Mouse (Mus musculus) ES-CJ7 (cell line): Measurements from ENCODE around the gene Ugt2a1.
"Not testable (repeated sequence)": the region's sequence is repeated elsewhere in the genome, so short reads cannot be mapped to it uniquely, and the experiment has no call there.

Source experiments
- DNase-seq: peaks from one replicate; pipeline ENCODE4 v3.0.0; 2011; ENCODE audit warnings: low read depth, low spot score

Ugt2a1 gene

DNA sequence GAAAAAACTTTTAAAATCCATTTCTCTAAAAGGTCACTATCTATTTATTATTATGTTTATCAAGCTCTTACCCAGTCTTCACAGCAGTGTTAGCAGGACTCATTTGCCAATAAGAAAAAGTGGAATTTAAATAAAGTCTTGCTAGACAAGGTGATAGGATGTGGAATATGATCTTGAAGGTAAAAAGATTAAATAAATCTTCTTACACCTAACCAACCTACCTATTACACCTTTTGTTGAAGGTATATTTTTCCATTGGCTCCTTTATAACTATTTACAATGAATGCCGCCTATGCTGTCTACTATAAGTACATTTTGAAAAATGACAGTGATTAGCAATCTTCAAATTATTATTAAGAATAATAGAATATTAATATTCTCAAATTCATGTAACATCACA is at the start of gene Ugt2a1:
Gene Ugt2a1 (minus strand): TSS at position 101 of the 400 bp plus-strand sequence.
- no peak for DNase-seq

DNA sequence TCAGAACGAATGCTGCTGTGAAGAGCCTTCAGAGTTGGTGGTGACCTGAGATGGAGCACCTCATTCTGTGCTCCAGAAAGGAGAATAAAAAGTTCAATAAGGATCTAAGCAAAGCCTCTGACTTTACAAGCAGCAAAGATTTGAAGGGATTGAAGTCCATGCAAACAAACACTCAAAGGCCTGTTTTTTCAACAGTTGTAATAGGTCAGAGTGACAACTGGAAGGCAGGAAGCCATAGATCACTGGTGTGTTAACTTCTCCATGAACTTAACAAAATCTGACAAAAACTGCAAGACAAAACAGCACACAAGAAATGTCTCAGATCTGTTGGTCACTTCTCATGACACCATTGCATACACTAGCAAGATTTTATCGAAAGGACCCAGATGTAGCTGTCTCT is 47.4 kb upstream of the Ugt2a1 start, which contains the start of gene Sult1b1:
Gene Sult1b1 (minus strand): TSS at position 85 of the 400 bp plus-strand sequence.
- no peak for DNase-seq

DNA sequence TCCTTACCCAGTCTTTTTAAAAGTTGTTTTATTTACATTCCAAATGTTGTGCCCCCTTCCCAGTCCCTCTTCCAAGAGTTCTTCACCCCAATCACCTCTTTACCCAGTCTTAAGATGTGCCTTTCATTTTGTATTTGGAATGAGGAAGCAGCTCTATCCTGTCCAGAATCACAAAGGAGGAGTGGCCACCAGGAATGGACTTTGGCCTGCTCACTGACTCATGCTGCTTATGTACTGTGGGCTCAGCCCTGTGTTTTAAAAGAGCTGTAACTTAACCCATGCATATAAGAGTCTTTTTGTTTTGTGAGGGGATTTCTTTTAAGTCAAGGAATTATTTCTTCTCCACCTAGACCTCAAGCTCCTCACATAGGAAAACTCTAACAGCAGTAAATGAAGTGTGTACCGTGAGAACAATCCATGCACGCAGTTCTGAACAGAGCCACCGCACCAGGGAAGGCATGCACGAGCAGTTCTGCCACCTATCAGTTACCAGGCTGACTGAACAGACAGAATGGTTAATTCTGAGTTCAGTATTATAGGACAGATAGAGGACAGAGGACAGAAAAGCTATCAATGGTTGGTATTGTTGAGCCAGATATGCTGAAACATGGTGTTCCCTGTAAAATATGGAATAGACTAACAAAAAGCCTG is 45.4 kb upstream of the Ugt2a1 start:
- no peak for DNase-seq

DNA sequence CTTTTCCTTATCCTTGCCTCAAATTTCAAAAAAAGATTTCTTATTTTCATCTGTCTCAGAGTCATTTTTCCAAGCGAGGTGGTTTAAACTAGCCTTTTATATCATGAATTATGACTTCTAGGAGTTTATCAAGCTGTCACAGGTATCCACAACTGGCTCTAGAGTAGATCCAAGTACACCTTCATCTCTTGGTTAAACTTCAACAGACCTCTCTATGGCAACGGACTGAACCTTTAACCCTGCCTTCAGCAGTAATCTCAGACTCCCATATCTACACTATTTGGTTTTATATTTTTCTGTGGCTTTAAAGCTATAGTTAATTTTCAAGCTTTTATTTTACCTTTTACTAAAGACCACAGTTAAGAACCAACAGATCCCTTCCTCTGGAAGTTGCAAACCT is 41.6 kb upstream of the Ugt2a1 start:
- DNase-seq, result no peak

DNA sequence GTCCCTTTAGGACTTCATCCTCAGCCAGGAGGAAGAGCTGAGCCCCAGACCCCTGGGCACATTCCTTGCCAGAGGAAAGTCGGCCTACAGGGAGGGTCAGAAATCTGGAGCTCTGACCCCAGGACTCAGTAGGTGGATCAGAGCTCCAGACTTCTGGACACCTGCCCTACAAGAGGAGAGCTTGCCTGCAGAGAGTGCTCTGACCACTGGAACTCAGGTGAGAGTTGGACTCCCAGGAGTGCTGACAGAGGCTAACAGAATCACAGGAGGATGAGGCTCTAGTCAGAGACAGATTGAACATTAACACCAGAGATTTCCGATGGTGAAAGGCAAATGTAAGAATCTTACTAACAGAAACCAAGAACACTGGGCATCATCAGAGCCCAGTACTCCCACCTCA is 32.9 kb upstream of the Ugt2a1 start:
- not testable (repeated sequence) for DNase-seq

DNA sequence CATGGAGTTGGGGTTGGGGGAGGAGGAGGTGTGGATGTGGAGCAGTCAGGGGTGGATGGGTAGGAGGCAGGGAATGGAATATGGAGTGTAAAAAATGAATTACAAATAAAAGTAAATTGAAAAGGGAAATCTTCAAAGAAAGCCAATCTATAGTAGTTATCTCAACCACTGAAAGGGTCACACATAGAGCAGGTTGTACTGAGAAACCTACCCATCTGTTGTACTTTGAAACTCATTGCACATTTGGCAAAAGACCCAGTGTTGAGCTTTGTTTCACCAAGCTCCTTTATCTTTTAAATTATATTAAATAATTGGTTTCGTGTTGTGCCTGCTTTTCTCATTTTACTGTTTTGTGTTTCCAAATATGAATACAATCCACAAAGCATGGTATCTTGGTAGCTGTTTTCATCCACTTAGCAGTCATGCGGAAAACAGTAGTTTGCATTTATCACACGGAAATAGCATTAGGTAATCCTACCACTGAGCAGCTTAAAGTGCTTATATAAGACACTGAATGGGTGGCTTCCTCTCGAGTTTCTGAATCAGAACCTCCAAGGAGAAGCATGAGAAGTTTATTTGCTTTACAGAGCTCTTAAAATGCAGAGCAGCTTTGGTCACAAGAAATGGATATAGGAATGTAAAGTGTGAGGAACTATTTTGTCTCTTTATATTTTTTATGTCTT is 15.2 kb upstream of the Ugt2a1 start:
- no peak for DNase-seq

DNA sequence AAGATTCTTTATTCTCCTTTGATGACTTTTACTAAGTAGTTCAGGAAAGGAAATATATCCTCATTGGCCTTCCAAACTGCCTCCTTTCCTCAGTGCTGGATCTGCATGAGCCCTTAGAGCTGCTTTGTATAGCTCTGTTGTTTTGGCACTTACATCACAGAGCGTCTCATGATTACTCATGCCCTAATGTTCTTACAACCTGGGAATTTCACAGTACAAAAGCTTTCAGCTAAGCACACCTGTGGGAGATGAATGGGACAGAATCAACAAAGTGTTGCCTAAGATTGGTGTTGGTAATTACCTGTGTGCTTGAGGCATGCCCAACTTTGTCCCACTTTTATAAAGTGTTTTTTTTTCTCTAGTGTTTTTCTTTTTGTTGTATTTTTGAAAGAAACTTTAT is 12.0 kb upstream of the Ugt2a1 start:
- DNase-seq, result no peak

DNA sequence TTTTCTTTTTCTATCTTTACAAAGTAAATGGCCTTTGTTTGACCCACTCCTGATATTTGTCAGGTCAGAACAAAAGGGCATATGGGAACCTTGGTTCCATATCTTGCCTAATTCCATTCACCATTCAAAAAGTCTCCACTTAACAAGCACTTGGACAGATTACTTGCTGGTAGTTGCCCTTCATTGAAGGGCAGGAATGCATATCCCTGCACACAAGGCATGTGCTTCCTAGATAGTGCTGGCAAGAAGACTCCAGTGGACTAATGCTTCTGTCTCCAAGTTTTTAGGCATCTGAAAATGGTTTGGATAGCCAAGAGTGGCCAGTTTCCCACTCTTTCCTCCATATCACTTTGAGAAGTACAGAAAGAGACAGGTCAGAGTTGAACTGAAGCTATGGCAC is 8.7 kb upstream of the Ugt2a1 start:
- no peak for DNase-seq

DNA sequence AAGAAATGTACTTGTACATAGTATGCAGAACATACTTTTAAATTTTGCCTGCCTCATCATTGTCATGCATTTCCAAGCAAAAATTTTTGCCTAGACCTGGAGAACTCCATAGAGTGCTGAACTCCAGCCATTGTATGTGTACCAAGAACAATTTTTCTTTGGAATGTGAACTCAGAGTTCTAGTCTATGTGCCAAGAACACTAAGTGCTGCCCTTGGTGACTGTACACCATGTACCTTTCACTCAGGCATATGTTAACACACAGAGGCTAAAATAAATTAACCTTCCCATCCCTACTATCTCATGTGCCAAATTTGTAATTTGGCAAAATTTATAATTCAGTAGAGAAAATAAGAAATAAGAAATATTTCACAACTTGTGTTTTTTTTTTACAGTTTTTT is 8.3 kb upstream of the Ugt2a1 start:
- DNase-seq, result no peak

DNA sequence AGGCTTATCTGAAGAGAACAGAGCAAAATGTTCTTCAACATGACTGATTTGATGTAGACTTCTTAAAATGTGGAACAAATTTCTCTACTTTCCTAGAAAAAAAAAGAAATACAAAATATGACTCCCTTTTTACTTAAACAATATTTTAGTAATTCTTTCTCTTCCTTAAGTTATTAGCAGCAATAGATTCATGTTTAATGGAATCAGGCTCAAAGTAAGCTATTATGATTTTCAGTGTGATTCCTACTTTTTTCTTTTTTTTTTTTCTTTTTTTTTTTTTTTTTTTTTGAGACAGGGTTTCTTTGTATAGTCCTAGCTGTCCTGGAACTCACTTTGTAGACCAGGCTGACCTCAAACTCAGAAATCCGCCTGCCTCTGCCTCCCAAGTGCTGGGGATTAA is 4.0 kb downstream of the Ugt2a1 start, which contains the start of gene Gm43638:
Gene Gm43638 (minus strand): TSS at position 101 of the 400 bp plus-strand sequence.
- DNase-seq, result not testable (repeated sequence)

DNA sequence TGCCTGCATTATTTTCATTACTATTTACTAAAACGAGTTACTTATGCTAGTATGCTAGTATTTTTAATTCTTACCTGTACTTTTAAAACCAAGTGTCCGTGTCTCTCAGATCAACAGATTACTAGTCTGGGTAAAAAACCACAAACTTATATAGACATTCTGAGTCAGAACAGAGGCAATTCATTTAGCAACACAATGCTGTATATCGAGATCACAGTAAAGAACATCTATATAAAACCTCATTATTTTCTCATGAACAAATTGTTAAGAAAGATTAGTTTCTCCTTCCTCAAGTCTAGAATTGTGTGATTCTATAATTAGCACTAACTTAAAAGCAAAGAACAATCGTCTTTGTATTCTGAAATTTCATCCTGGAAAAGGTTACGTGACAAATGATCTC is 8.5 kb downstream of the Ugt2a1 start, which contains the start of gene Ugt2a2:
Gene Ugt2a2 (minus strand): TSS at position 101 of the 400 bp plus-strand sequence.
- no peak for DNase-seq

DNA sequence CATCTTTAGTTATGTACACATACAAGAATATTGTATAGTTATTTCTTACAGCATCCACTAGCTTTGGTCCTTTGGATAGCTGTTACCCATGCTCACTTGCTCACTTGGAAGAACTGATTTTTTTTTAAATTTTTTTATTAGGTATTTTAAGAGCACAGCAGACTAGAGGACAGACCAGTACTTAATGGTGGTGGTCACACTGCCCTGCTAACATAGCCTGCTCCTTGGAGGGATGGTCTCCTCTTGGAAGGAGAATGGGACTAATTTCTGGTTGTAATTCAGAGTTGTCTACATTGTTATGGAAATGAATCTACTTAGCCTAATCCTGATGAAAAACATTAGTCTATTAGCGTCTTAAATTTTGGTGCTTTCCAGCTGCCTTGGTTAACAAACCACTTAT is 31.9 kb downstream of the Ugt2a1 start:
- DNase-seq, result peak; percentile 5

DNA sequence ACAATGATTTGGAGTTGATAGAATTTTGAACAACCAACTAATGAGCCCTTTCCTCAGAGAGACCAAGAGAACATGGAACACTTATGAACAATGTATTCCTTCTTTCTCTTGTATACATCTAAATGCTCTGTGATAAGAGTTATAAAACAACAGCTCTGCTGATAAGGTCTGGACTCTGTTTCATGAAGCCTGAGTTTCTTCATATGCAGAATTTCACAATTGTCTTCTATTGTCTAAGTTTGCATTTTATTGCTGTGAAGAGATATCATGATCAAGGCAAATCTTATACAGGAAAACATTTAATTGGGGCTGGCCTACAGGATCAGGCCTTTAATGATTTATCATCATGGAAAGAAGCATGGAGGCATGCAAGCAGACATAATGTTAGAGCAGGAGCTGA is 33.0 kb downstream of the Ugt2a1 start:
- no peak for DNase-seq

DNA sequence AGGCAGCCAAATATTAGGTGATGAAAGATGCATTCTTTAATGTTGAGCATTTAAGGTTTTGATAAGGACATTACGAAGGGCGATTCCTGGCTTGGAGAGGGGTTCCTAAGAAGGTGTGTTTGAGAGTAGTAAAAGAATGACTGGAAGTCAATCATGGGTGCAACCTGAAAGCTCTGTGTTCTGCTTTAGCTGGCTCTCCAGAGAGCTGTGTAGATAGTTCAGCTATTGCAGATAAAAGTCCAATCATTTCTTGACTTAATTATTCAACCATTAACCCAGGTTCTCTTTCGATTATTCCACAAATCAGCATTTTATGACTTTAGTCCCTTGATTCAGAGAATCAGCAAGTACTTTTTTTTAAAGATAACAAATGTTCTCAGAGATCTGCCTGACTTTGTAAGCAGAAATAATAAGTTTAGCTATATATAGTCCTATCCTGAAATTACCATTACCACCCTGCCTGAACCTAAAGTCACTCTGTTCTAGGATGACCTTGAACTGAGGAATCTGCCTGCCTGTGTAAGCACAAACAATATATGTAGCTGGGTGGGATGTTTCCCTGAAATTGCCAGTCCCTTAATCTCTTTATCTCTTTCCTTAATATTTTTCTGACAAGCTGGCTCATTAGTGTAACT is 34.3 kb downstream of the Ugt2a1 start:
- DNase-seq, result no peak

DNA sequence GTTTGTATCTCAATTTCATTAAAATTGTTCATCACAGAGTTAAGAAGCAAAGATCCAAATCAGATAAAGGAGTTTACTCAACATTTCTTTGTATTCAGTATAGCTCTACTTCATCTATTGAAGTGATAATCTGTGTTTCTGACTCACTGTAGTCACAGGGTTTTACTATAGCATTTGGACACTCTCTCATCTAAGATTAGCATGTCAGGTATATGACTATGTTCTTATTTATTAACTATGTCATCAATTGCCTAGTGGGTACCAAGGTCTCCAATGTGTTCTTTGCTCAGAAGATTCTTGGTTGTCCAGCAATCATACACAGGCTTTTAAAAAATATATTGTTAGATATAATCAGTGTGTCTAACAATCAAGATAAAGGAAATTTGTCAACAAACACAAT is 35.2 kb downstream of the Ugt2a1 start:
- no peak for DNase-seq

DNA sequence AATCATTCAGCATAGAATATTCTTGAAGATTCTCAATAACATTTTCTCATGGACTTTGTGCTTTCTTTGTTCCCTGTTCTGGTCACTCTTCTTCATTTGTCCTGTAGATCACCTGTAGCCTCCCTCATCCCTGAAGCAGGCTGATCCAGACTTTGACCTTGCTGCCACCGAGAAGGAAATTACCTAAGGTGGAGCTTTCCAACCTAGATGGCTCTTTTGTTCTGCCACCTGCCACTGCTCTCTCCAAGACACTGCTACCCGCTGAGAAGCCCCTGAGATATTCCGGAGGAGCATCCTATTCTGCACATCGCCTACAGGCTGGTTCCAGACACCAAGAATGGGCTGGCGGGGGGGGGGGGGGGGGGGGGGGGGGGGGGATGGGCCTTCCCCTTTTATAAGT is 38.2 kb downstream of the Ugt2a1 start:
- peak; percentile 73 for DNase-seq

DNA sequence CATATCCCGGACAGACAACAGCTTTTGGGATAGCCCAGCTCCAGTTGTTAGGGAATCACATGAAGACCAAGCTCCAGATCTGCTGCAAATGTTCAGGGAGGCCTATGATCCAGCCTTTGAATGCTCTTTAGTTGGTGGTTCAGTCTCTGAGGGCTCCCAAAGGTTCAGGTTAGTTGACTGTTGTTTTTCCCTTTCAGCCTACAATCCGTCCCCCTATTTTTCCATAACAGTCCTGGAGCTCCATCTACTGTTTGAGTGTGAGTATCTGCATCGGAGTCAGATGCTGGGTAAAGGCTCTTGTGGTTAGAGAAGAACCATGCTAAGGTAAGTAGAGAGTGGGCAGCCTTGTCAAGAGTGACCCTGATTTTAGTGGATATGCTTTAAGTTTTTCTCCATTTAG is 54.4 kb downstream of the Ugt2a1 start:
- peak; percentile 54 for DNase-seq

DNA sequence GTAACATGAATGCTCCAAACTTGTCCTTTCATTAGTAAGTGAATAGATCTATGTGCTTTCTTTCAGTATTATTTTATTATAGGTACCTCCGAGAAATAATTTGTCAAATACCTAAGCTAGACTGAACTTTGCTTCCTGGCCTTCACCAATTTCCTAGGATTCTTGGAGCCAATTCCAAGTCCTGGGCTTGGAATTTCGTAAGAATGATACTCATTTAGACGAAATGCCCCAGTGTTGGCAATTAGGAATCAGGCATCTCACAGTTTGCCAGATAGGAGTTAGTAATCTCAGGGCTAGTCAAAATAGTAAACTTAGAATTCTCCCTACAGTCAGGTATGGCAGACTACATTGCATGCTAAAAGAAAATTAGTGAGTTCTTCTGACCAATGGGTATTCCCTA is 65.0 kb downstream of the Ugt2a1 start:
- no peak for DNase-seq

DNA sequence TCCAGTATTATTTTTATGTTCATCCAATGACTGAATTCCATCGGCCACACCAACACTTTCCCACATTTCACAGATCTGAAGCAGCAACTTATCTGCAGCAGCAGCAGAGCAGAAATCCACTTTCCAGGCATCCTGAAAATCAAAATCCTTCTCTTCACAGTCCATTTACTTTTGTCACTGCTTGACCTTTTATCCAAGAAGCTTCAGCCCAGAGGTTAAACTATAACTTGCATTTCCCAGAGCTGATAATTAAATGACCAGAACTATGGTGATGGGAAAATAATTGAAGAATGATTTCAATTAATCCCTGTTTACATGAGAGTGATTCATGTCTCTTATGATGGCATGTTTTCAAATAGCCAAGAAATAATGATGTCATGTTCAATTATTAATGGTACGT is 66.6 kb downstream of the Ugt2a1 start, which contains the start of gene Ugt2b38:
Gene Ugt2b38 (minus strand): TSS at position 163 of the 400 bp plus-strand sequence.
- DNase-seq, result not testable (repeated sequence)
